Mouse (Mus musculus) midbrain, embryonic 12.5 days (tissue): ENCODE results near the gene Mxd1. TPM values are rescaled to one million over a fixed set of nuclear protein-coding genes. Genes with fewer than 3 reads are reported as not detected.

Source experiments
- ATAC-seq: fragments of 200-750 bp; cut with Nextera tagmentation; 2 replicates; pipeline ENCODE4 v1.8.0; 2017; ENCODE audit warnings: low read depth, moderate TSS enrichment, moderate library complexity; ENCODE audit not compliant: low FRiP score
- H3K27ac ChIP-seq: fragments of 300-500 bp; sonication (generic); replicated peaks from 2 replicates; pipeline ENCODE4 v1.5.1; 2016; ENCODE audit warnings: mild to moderate bottlenecking
- H3K27me3 ChIP-seq: fragments of 300-500 bp; sonication (generic); 2 replicates; pipeline ENCODE4 v1.6.1; 2016; ENCODE audit warnings: mild to moderate bottlenecking
- H3K36me3 ChIP-seq: fragments of 300-500 bp; sonication (generic); 2 replicates; pipeline ENCODE4 v1.6.1; 2016
- H3K4me1 ChIP-seq: fragments of 300-500 bp; sonication (generic); 2 replicates; pipeline ENCODE4 v1.6.1; 2016
- H3K4me2 ChIP-seq: fragments of 300-500 bp; sonication (generic); replicated peaks from 2 replicates; pipeline ENCODE4 v1.6.1; 2016; ENCODE audit warnings: mild to moderate bottlenecking, moderate library complexity
- H3K4me3 ChIP-seq: fragments of 300-500 bp; sonication (generic); 2 replicates; pipeline ENCODE4 v1.5.1; 2016; ENCODE audit warnings: mild to moderate bottlenecking
- H3K9ac ChIP-seq: fragments of 300-500 bp; sonication (generic); replicated peaks from 2 replicates; pipeline ENCODE4 v1.6.1; 2016; ENCODE audit warnings: mild to moderate bottlenecking, moderate library complexity
- H3K9me3 ChIP-seq: fragments of 300-500 bp; sonication (generic); 2 replicates; pipeline ENCODE4 v1.6.1; 2016; ENCODE audit warnings: mild to moderate bottlenecking
- WGBS: fragments of 180-500 bp; shearing (Covaris S2); methylation state at CpG from one replicate; pipeline ENCODE4 v1.1.7; 2016; 5-methylcytosine and 5-hydroxymethylcytosine counted together
- polyA plus RNA-seq: library from polyadenylated mRNA; unstranded; fragments of >200 nt; fragmentation: Nextera tagmentation; extraction: Ambion mirVana; gene quantifications from 2 replicates; pipeline ENCODE4 v1.2.1, GENCODE M21; 2016

The Mxd1 gene
- 30.3 and 31.1 TPM in 2 replicates for polyA plus RNA-seq

DNA sequence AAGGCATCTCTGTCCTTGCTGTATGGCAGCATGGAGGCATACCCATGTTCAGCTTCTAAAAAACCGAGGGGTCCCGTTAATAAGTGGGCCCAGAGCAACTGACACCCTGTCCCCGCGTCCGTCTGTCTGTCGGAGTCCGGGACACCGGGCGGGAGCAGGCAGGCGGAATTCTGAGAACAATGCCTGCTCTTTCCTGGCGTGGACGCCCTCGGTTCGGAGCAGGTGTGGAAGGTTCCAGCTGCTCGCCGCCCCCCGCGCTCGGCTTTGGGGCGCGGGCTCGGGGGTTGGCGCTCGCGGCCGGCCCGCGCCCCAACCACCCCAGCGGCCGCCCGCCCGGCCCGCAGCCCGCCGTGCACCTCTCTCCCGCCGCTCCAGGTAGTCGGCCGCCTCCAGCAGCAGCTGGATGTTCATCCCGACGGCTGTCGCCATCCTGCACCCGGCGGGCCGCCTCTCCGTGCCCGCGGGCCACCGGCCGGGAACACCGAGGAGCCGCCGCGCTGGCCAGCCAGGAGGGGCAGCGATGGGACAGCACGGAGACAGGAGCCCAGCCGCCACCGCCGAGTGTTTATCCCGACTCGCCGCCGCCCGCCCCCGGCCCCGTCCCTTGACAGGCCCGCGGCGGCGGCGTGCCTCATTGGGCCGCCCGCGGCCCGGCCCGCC lies at the start of gene Mxd1:
Mxd1 (minus strand) TSS at position 582 of the 660 bp plus-strand sequence.
- Histone ChIP-seq H3K36me3 (peaks cover 20% of the 10 kb centered on the region), H3K27me3 (no peaks in the 10 kb centered on the region), H3K4me2 (peak within 1 kb of the TSS; percentile 95), H3K9me3 (no peaks in the 10 kb centered on the region), H3K4me3 (peak within 1 kb of the TSS; percentile 95), H3K9ac (peak within 1 kb of the TSS; percentile 86), H3K4me1 (peaks cover 24% of the 10 kb centered on the region), H3K27ac (peak within 1 kb of the TSS; percentile 76)
- ATAC-seq = no peak
- WGBS = under 1% methylated on average over 63 of the region's 76 CpGs

DNA sequence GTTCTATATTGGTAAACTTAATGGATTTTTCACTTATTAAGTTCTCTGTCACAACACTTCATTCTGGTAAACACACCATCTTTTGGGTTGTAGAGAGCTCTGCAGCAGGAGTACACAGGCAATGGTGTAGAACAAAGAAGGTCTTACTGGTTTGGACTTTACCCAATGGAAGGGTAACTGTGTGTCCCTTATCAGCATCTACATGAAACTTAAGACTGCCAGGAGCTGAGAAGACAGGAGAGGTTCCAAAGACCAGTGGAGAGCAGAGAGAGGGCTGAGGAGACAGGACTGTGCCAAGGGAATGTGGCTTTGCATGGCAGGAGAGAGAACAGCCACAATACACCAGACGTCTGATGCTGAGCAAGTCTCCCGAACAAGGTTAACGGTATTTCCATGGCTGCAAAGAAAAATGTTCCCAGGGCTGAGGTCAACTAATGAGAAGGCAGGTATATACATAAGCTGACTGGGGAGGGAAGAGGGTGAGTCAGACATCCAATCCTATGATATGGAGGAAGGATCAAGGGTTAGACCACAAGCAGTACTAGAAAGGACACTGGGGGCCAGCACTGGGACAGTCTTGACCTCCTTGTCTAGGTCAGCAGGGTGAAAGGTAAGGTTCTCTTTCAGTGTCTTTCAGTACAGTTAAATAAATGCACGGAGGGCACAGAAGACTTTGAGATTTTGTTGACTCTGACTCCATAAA lies 39.3 kb upstream of the Mxd1 start:
- no peak overlapping the region; the same call in 1 of the 2 replicates for H3K27ac ChIP-seq
- H3K9me3 ChIP-seq = no peaks in the 10 kb centered on the region
- 78% methylated on average over 4 of the region's 4 CpGs for WGBS
- no peak overlapping the region for H3K9ac ChIP-seq
- no peaks in the 10 kb centered on the region for H3K4me1 ChIP-seq
- H3K27me3 ChIP-seq = no peaks in the 10 kb centered on the region
- peaks cover 68% of the 10 kb centered on the region for H3K36me3 ChIP-seq
- H3K4me3 ChIP-seq = no peak overlapping the region
- no peak for ATAC-seq
- H3K4me2 ChIP-seq = no peak overlapping the region

DNA sequence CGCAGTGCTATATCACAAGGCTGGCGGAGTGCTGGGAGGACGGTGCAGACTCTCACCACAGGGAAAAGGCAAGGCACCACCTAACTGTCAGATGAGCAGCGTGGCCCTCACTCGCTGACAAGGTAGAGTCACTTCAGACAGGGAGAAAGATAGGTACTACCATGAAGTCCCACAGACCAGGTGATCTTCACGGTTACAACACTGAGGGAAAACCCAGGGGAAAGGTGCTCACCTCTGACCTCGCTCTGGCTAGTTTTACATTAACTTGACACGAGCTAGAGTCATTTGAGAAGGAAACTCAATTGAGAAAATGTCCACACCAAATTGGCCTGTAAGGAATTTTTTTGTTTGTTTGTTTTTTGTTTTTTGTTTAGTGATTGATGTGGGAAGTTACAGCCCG lies 33.6 kb upstream of the Mxd1 start:
- H3K4me1 ChIP-seq = no peaks in the 10 kb centered on the region
- peaks cover 86% of the 10 kb centered on the region for H3K36me3 ChIP-seq
- no peak for ATAC-seq
- H3K27me3 ChIP-seq = no peaks in the 10 kb centered on the region
- no peak overlapping the region for H3K4me3 ChIP-seq
- H3K4me2 ChIP-seq = no peak overlapping the region
- no peaks in the 10 kb centered on the region for H3K9me3 ChIP-seq
- 95% methylated on average over 9 of the region's 9 CpGs for WGBS
- no peak overlapping the region for H3K9ac ChIP-seq
- H3K27ac ChIP-seq = no peak overlapping the region

DNA sequence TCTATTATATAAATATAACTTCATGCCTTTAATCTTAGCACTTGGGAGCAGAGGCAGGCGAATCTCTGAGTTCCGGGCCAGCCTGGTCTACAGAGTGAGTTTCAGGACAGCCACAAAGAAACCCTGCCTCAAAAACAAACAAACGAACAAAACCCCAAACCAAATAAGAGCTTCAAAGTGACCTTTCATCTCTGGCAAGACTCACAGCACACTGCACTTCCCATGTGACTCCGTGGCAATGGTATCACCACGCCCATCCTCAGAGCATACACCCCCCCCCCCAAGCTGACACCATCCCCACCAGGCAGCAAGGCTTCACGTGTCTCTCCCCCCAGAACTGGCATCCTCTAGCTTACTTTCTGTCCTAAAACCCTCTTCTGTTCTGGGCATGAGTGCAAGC lies 28.9 kb upstream of the Mxd1 start:
- Histone ChIP-seq H3K4me3 (no peak overlapping the region), H3K36me3 (peaks cover 79% of the 10 kb centered on the region), H3K27ac (no peak overlapping the region), H3K27me3 (no peaks in the 10 kb centered on the region), H3K4me1 (no peaks in the 10 kb centered on the region), H3K9me3 (no peaks in the 10 kb centered on the region), H3K9ac (no peak overlapping the region), H3K4me2 (no peak overlapping the region)
- 86% methylated on average over 6 of the region's 6 CpGs for WGBS
- ATAC-seq = no peak

DNA sequence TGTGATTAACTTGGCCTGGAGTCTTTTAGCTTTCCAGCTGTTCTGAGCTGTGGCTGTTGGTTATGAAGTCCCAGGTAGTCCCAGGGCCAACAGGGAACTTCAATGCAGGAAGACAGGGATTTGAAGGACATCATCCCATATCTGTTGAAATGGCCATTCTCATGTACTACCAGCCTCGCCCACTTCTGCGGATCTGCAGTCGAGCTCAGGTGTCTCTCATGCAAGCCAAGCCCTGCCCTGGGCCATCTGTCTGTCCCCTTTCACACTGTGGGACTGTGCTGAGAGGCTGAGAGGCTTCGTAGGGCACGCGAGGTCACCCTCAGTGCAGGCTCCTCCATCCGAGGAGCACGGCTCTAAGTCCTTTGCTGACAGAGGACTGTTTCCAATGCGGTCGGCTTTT lies 27.3 kb upstream of the Mxd1 start:
- Histone ChIP-seq H3K9me3 (no peaks in the 10 kb centered on the region), H3K4me2 (no peak overlapping the region), H3K36me3 (peaks cover 69% of the 10 kb centered on the region), H3K27me3 (no peaks in the 10 kb centered on the region), H3K27ac (no peak overlapping the region), H3K9ac (no peak overlapping the region), H3K4me3 (no peak overlapping the region), H3K4me1 (no peaks in the 10 kb centered on the region)
- no peak for ATAC-seq
- WGBS = 85% methylated on average over 10 of the region's 10 CpGs

DNA sequence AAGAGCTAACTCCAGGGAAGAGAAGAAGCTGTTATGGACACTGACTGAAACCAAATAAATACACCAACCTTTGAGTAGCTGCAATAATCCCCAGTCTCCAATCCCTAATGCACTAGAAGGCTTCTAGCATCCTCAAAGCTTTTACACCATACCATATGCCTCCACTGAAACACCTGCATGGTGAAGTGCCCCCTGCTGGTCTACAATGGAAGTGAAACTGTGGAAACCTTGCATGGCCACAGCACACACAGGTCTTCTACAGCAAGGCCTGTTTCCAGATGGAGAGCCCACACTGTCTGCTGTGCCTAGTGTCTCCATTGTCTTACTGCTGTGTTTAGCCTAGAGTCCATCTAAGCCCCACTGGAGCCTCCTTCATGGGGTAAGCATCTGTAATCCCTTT lies 25.5 kb upstream of the Mxd1 start:
- no peak overlapping the region for H3K9ac ChIP-seq

DNA sequence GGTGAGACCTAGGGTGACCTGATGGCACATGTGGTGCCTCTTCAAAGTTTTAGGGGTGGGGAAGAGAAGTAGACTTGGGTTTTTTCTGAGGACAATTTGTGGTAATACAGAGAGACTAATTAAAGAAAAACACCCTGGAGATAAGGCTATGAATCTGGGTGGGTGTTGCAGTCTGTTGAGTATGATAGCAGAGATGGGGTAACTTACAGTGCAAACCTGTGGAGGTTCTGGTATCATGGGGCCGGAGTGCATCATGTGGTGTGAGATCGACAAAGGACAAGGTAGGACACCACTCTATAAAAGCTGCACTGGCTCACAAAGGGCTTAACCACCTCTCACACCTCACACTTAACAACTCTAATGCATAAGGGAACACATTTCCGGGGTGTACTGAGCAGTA lies 20.7 kb upstream of the Mxd1 start:
- no peaks in the 10 kb centered on the region for H3K9me3 ChIP-seq
- H3K9ac ChIP-seq = no peak overlapping the region
- no peak for ATAC-seq
- H3K4me3 ChIP-seq = no peak overlapping the region
- peaks cover 27% of the 10 kb centered on the region for H3K36me3 ChIP-seq
- no peak overlapping the region for H3K4me2 ChIP-seq
- no peak overlapping the region for H3K27ac ChIP-seq
- H3K4me1 ChIP-seq = no peaks in the 10 kb centered on the region; the same call in 1 of the 2 replicates
- 99% methylated on average over 3 of the region's 3 CpGs for whole genome bisulfite sequencing
- H3K27me3 ChIP-seq = no peaks in the 10 kb centered on the region

More for the DNA sequence above, 25.5 kb upstream of the Mxd1 start:
- ATAC-seq = no peak
- Histone ChIP-seq H3K36me3 (peaks cover 67% of the 10 kb centered on the region), H3K4me2 (no peak overlapping the region), H3K9me3 (no peaks in the 10 kb centered on the region), H3K27ac (no peak overlapping the region), H3K27me3 (no peaks in the 10 kb centered on the region), H3K4me1 (no peaks in the 10 kb centered on the region), H3K4me3 (no peak overlapping the region)

DNA sequence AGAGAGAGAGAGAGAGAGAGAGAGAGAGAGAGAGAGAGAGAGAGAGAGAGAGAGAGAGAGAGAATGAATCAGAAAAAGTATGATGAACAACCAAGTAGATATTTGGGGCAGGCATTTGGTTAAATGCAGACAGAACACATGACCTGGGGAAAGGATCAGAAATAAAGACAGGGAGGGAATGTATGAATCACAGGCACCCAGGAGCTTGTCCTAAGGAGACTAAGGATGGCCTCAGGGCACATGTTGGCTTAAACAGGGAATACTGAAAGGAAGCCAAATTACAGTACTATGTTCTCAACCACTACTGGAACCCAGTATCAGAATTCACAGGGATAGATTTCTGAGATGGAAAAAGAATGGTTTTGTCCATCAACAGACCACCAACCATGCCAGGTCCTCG lies 18.0 kb upstream of the Mxd1 start:
- Histone ChIP-seq H3K27me3 (no peaks in the 10 kb centered on the region), H3K9ac (no peak overlapping the region), H3K4me3 (no peak overlapping the region), H3K27ac (no peak overlapping the region), H3K9me3 (no peaks in the 10 kb centered on the region), H3K4me2 (no peak overlapping the region), H3K36me3 (peaks cover 28% of the 10 kb centered on the region), H3K4me1 (peaks cover 10% of the 10 kb centered on the region)
- ATAC-seq = no peak
- 80% methylated on average over 1 of the region's 1 CpGs for WGBS

DNA sequence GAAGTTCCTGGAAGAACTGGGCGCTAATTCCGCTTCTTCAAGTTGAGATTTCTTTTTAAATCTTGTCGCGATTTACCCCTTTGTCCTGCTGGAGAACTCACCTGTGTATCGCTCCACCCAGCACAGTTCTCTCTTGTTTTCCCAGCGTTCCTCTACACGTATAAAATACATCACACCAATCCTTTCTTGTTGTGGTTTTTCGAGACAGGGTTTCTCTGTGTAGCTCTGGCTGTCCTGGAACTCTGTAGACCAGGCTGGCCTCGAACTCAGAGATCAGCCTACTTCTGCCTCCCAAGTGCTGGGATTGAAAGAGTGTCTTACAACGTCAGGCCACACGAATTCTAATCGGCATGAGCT lies 15.7 kb upstream of the Mxd1 start:
- Histone ChIP-seq H3K36me3 (peaks cover 32% of the 10 kb centered on the region), H3K27me3 (no peaks in the 10 kb centered on the region), H3K27ac (no peak overlapping the region), H3K9me3 (no peaks in the 10 kb centered on the region), H3K4me2 (peak overlapping the region; percentile 66), H3K4me1 (peaks cover 10% of the 10 kb centered on the region), H3K9ac (peak overlapping the region; percentile 87; the same call in 1 of the 2 replicates), H3K4me3 (peak overlapping the region; percentile 86)
- no peak for ATAC-seq
- WGBS = 37% methylated on average over 12 of the region's 12 CpGs

DNA sequence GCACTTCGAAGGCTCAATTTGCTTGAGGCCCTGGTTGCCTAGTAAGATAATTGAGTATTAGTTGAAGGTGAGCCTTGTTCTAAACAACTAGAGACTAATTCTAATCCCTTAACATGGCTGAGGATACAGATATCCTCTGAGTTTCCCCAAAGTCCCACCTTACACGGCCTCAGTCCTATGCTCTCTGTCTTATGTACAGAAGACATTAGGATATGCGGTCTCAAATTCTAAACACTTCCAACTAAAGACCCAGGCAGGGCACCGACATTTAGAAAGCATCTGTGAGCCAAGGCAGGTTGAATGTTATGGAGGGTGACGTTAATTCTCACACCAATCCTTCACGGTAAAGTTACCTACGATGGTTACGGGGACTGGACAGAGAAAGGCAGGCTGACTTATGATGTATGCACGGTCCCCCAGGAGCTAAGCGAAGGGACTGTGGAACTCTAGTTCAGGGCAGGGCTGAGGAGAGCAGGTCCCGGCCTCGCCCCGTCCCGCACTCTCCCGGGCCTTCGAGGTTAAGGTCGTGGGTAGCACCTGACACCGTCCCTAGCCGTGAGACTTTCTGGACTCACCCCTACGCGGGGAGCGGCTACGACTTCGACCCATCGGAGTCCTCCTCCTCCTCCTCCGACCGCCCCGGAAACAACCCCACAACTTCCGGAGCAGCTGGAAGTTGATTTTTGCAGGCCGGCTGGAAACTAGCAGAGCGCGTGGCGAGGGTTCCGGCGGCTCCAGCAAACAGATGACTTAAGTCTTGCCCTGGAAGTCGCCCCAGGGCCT lies 15.1 kb upstream of the Mxd1 start, which contains the start of gene Snrnp27:
Snrnp27 (minus strand) TSS at position 651 of the 783 bp plus-strand sequence.
- Histone ChIP-seq H3K27me3 (no peaks in the 10 kb centered on the region), H3K9ac (peak within 1 kb of the TSS; percentile 87), H3K36me3 (peaks cover 36% of the 10 kb centered on the region), H3K27ac (peak within 1 kb of the TSS; percentile 60), H3K4me3 (peak within 1 kb of the TSS; percentile 86), H3K9me3 (no peaks in the 10 kb centered on the region), H3K4me2 (peak within 1 kb of the TSS; percentile 66), H3K4me1 (peaks cover 10% of the 10 kb centered on the region)
- ATAC-seq = peak; percentile 85
- 3% methylated on average over 36 of the region's 36 CpGs for WGBS

DNA sequence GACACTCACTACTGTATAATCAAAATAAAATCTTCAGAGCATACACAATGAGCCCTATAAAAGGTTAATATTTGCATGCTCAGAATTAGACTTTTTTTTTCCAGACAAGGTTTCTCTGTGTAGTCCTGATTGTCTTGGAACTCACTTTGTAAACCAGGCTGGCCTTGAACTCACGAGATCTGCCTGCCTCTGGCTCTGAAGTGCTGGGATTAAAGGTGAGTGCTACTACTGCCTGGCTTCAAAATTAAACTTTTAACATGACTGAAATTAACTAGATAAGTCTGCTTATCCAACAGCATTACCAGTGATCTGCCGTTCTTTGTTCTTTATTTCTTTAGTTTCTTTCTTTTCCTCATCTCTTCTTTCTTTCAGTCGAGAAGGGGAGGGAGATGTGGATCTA lies 12.3 kb upstream of the Mxd1 start:
- 93% methylated on average over 3 of the region's 3 CpGs for WGBS
- Histone ChIP-seq H3K27ac (no peak overlapping the region), H3K9me3 (no peaks in the 10 kb centered on the region), H3K9ac (no peak overlapping the region), H3K27me3 (no peaks in the 10 kb centered on the region), H3K4me1 (peaks cover 10% of the 10 kb centered on the region), H3K4me2 (no peak overlapping the region), H3K4me3 (no peak overlapping the region), H3K36me3 (peaks cover 64% of the 10 kb centered on the region)
- no peak for ATAC-seq

DNA sequence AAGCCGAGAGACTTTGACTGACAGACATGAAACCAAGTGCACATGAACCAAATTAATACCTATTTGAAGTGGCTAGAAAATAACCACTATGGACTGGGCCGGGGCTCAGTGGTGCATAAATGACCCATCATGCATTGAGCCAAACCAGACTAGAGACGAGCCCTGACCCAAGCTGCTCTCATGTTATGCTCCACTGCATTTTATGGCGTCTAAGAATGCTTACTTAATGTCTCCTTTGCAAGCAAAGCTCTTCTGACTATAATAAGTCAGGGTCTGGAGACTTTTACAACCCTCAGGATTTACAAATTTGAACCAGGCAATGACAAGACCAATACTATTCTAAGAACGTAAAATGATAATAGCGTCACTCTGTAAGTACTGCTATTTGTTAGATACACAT lies 9.4 kb upstream of the Mxd1 start:
- Histone ChIP-seq H3K4me2 (no peak overlapping the region), H3K36me3 (peaks cover 86% of the 10 kb centered on the region), H3K4me3 (no peak overlapping the region), H3K9ac (no peak overlapping the region), H3K9me3 (no peaks in the 10 kb centered on the region), H3K27me3 (no peaks in the 10 kb centered on the region), H3K27ac (no peak overlapping the region), H3K4me1 (peaks cover 5% of the 10 kb centered on the region)
- ATAC-seq = no peak
- 85% methylated on average over 6 of the region's 6 CpGs for WGBS
